Mouse (Mus musculus): ENCODE data around the gene Fgfr2.

Fgfr2 gene

GRCm38 (mm10) chr7:131265851-131266250 lies 1857.3 kb downstream of the Fgfr2 start:
- Histone ChIP-seq H3K4me3 (replicated peaks; ENCODE audit: low read length) (no peak overlapping the region), H3K27me3 (ENCODE audit: insufficient read depth, low read length) (no peaks in the 10 kb centered on the region), H3K9me3 (ENCODE audit: low read length) (no peaks in the 10 kb centered on the region), H3K4me1 (replicated peaks; ENCODE audit: low read depth, low read length) (no peaks in the 10 kb centered on the region), H3K36me3 (ENCODE audit: insufficient read depth, low read length) (no peaks in the 10 kb centered on the region)
- TF ChIP-seq CTCF (conservative IDR thresholded peaks at IDR 0.05; ENCODE audit: low read length) (no peak), NANOG (IDR thresholded peaks at IDR 0.05; ENCODE audit: borderline replicate concordance, low read length) (no peak)

GRCm38 (mm10) chr7:131264251-131264650 lies 1858.9 kb downstream of the Fgfr2 start:
- Histone ChIP-seq H3K9me3 (ENCODE audit: low read length) (no peaks in the 10 kb centered on the region), H3K27me3 (ENCODE audit: insufficient read depth, low read length) (no peaks in the 10 kb centered on the region), H3K36me3 (ENCODE audit: insufficient read depth, low read length) (no peaks in the 10 kb centered on the region), H3K4me3 (replicated peaks; ENCODE audit: low read length) (no peak overlapping the region), H3K4me1 (replicated peaks; ENCODE audit: low read depth, low read length) (no peaks in the 10 kb centered on the region)
- TF ChIP-seq POU5F1 (IDR thresholded peaks at IDR 0.05; ENCODE audit: borderline replicate concordance, low read length) (no peak), CTCF (conservative IDR thresholded peaks at IDR 0.05; ENCODE audit: low read length) (no peak), NANOG (IDR thresholded peaks at IDR 0.05; ENCODE audit: borderline replicate concordance, low read length) (no peak)

DNA sequence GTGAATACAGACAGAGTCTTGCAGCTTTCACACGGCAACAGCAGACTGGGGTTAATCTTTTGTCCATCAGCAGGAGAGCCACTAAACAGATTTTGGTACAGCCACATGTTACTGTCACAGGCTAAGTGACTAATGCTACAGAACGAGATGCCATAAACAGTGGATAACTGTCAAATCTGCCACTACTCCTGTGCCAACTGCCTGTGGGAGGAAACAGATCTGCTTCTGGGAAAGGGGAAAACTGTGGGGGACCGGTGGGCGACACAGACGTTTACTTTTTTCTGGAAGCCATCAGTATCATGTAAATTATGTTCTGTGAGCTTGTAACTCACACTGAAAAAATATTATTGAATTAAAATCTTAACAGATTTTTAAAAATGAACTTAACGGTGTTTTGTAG lies 1862.2 kb downstream of the Fgfr2 start:
- no peaks in the 10 kb centered on the region for H3K9me3 ChIP-seq (ENCODE audit: low read length)
- TF ChIP-seq CTCF (conservative IDR thresholded peaks at IDR 0.05; ENCODE audit: low read length) (no peak), NANOG (IDR thresholded peaks at IDR 0.05; ENCODE audit: borderline replicate concordance, low read length) (no peak), POU5F1 (IDR thresholded peaks at IDR 0.05; ENCODE audit: borderline replicate concordance, low read length) (no peak)

DNA sequence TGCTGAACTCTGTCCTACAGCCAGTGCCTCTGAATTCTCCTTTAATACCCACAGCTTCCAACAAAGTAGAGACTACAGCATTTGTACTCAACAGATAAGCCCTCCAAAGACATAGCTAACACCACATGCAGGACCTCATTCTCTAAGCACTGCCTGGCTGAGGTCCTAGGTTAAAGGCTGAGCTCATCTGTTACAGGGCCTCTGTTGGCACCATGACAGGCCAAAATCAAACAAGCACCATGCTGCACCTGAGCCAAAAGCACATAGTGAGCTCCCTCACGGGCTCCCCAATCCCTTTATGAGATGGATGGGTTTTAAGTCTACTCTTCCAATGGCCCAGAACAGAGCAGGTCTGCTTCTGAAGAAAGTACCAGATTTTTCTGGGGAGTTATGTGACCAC lies 1865.8 kb downstream of the Fgfr2 start:
- H3K36me3 ChIP-seq (ENCODE audit: insufficient read depth, low read length) = no peaks in the 10 kb centered on the region

More for the DNA sequence above, 1862.2 kb downstream of the Fgfr2 start:
- no peaks in the 10 kb centered on the region for H3K36me3 ChIP-seq (ENCODE audit: insufficient read depth, low read length)
- no peak overlapping the region for H3K4me3 ChIP-seq (replicated peaks; ENCODE audit: low read length)
- no peaks in the 10 kb centered on the region for H3K4me1 ChIP-seq (replicated peaks; ENCODE audit: low read depth, low read length)
- H3K27me3 ChIP-seq (ENCODE audit: insufficient read depth, low read length) = no peaks in the 10 kb centered on the region

GRCm38 (mm10) chr7:131256841-131257240 lies 1866.3 kb downstream of the Fgfr2 start:
- no peaks in the 10 kb centered on the region for H3K27me3 ChIP-seq (ENCODE audit: insufficient read depth, low read length)
- no peaks in the 10 kb centered on the region for H3K4me1 ChIP-seq (replicated peaks; ENCODE audit: low read depth, low read length)
- H3K36me3 ChIP-seq (ENCODE audit: insufficient read depth, low read length) = no peaks in the 10 kb centered on the region
- H3K9me3 ChIP-seq (ENCODE audit: low read length) = no peaks in the 10 kb centered on the region
- no peak overlapping the region for H3K4me3 ChIP-seq (replicated peaks; ENCODE audit: low read length)
- TF ChIP-seq NANOG (IDR thresholded peaks at IDR 0.05; ENCODE audit: borderline replicate concordance, low read length) (no peak), POU5F1 (IDR thresholded peaks at IDR 0.05; ENCODE audit: borderline replicate concordance, low read length) (no peak), CTCF (conservative IDR thresholded peaks at IDR 0.05; ENCODE audit: low read length) (no peak)

More for the DNA sequence above, 1865.8 kb downstream of the Fgfr2 start:
- no peaks in the 10 kb centered on the region for H3K27me3 ChIP-seq (ENCODE audit: insufficient read depth, low read length)
- H3K4me3 ChIP-seq (replicated peaks; ENCODE audit: low read length) = no peak overlapping the region
- no peaks in the 10 kb centered on the region for H3K4me1 ChIP-seq (replicated peaks; ENCODE audit: low read depth, low read length)
- H3K9me3 ChIP-seq (ENCODE audit: low read length) = no peaks in the 10 kb centered on the region
- TF ChIP-seq POU5F1 (IDR thresholded peaks at IDR 0.05; ENCODE audit: borderline replicate concordance, low read length) (no peak), NANOG (IDR thresholded peaks at IDR 0.05; ENCODE audit: borderline replicate concordance, low read length) (no peak), CTCF (conservative IDR thresholded peaks at IDR 0.05; ENCODE audit: low read length) (no peak)

- H3K4me3 ChIP-seq (replicated peaks; ENCODE audit: low read length) = no peak overlapping the region
- no peaks in the 10 kb centered on the region; the same call in 1 of the 2 replicates for H3K27me3 ChIP-seq (ENCODE audit: insufficient read depth, low read length)
- TF ChIP-seq NANOG (IDR thresholded peaks at IDR 0.05; ENCODE audit: borderline replicate concordance, low read length) = no peak
- TF ChIP-seq POU5F1 (IDR thresholded peaks at IDR 0.05; ENCODE audit: borderline replicate concordance, low read length) = no peak
- no peaks in the 10 kb centered on the region for H3K9me3 ChIP-seq (ENCODE audit: low read length)
- no peaks in the 10 kb centered on the region for H3K36me3 ChIP-seq (ENCODE audit: insufficient read depth, low read length)
- H3K4me1 ChIP-seq (replicated peaks; ENCODE audit: low read depth, low read length) = no peaks in the 10 kb centered on the region
These were observed 1878.2 kb downstream of the Fgfr2 start for GRCm38 (mm10) chr7:131244993-131245392.

DNA sequence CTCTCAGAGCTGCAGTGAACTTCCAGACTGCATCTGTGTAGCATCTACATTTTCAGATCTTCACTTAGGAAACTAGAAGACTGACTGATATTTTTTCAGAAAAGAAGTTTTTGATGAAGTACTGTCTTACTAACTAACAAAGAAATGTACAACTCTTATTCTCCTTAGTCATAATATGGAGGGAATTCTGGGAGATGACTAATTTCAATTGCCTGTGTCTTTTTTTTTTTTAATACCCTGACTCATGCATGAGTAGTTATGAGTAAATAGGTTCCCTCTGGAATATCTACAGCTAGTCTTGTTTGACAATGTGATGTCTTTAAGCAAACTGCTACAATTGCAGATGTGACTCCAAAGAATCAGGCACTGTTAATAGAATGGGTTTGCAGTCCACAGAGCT lies 1887.1 kb downstream of the Fgfr2 start:
- Histone ChIP-seq H3K36me3 (ENCODE audit: insufficient read depth, low read length) (no peaks in the 10 kb centered on the region), H3K9me3 (ENCODE audit: low read length) (no peaks in the 10 kb centered on the region), H3K4me1 (replicated peaks; ENCODE audit: low read depth, low read length) (no peaks in the 10 kb centered on the region), H3K4me3 (replicated peaks; ENCODE audit: low read length) (no peak overlapping the region), H3K27me3 (ENCODE audit: insufficient read depth, low read length) (no peaks in the 10 kb centered on the region)
- TF ChIP-seq CTCF (conservative IDR thresholded peaks at IDR 0.05; ENCODE audit: low read length) = no peak
- TF ChIP-seq NANOG (IDR thresholded peaks at IDR 0.05; ENCODE audit: borderline replicate concordance, low read length) = no peak
- no peak for TF ChIP-seq POU5F1 (IDR thresholded peaks at IDR 0.05; ENCODE audit: borderline replicate concordance, low read length)

DNA sequence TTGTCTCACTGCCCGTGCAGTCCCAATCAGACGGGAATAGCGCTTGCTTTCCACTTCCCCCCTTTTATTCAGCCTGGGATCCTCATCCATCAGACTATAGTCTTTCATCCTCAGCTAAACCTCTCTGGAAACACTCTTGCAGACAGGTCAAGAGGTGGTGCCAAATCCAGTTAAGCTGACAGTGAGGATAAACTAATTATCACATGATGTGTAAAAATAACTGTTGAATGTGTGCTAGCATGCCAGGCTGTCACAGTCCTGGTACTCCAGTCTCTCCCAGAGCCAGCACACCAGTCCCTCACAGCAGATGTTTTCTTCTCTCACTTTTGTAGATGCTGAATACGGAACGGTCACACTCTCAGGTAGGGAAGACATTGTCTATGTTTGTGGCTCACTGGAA lies 1900.1 kb downstream of the Fgfr2 start:
- H3K4me3 ChIP-seq (replicated peaks; ENCODE audit: low read length) = no peak overlapping the region
- 0 out of 2 replicates have a peak, but pooled peaks cover 2% of the 10 kb centered on the region for H3K27me3 ChIP-seq (ENCODE audit: insufficient read depth, low read length)
- no peaks in the 10 kb centered on the region for H3K9me3 ChIP-seq (ENCODE audit: low read length)
- TF ChIP-seq NANOG (IDR thresholded peaks at IDR 0.05; ENCODE audit: borderline replicate concordance, low read length) (no peak), CTCF (conservative IDR thresholded peaks at IDR 0.05; ENCODE audit: low read length) (no peak), POU5F1 (IDR thresholded peaks at IDR 0.05; ENCODE audit: borderline replicate concordance, low read length) (no peak)
- H3K4me1 ChIP-seq (replicated peaks; ENCODE audit: low read depth, low read length) = no peaks in the 10 kb centered on the region
- no peaks in the 10 kb centered on the region for H3K36me3 ChIP-seq (ENCODE audit: insufficient read depth, low read length)

DNA sequence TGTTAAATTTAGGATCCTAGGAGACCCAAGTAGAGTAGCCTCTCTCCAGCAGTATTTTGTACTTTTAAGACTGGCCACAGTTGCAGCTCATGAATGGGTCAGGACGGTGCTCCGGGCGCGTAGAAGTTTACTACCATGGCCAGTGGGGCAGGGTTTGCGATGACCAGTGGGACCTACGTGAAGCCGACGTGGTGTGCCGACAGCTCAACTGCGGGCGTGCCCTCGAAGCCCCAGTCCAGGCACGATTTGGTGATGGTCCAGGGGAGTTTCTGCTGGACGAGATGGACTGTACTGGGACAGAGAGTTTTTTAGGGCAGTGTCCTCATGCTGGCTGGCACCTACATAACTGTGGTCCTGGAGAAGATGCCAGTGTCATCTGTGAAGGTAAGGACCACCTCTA lies 1935.2 kb downstream of the Fgfr2 start:
- Histone ChIP-seq H3K27me3 (ENCODE audit: insufficient read depth, low read length) (peaks cover 13% of the 10 kb centered on the region; the same call in 1 of the 2 replicates), H3K4me1 (replicated peaks; ENCODE audit: low read depth, low read length) (peaks cover 6% of the 10 kb centered on the region; the same call in 1 of the 2 replicates), H3K36me3 (ENCODE audit: insufficient read depth, low read length) (no peaks in the 10 kb centered on the region), H3K9me3 (ENCODE audit: low read length) (no peaks in the 10 kb centered on the region), H3K4me3 (replicated peaks; ENCODE audit: low read length) (no peak overlapping the region)
- TF ChIP-seq NANOG (IDR thresholded peaks at IDR 0.05; ENCODE audit: borderline replicate concordance, low read length) (no peak), POU5F1 (IDR thresholded peaks at IDR 0.05; ENCODE audit: borderline replicate concordance, low read length) (no peak), CTCF (conservative IDR thresholded peaks at IDR 0.05; ENCODE audit: low read length) (no peak)

All from E14TG2a.4 (cell line).